21 mouse cellular contexts compared by ENCODE assay signal in genomic region chr6:131272311-131272710, GRCm38 (mm10). TPM values are rescaled to one million over a fixed set of nuclear protein-coding genes. Genes with fewer than 3 reads are reported as not detected.
"Had no signal": no experiment of that assay in that cellular context is flagged by ENCODE, and none has a peak within 500 bp of the region (broad histone marks: within the 10 kb centered on the region; RNA-seq: fewer than 3 reads in every experiment).

No protein-coding gene starts in this region.

- H3K9ac ChIP-seq: liver, embryonic 13.5 days; liver, embryonic 15.5 days; liver, postnatal 0 days; lung, embryonic 15.5 days; midbrain, embryonic 13.5 days; midbrain, embryonic 15.5 days; neural tube, embryonic 12.5 days; stomach, embryonic 15.5 days had no signal

- H3K27ac ChIP-seq: liver, embryonic 13.5 days; liver, embryonic 15.5 days; lung, embryonic 15.5 days; macrophage; midbrain, embryonic 13.5 days; midbrain, embryonic 15.5 days; neural tube, embryonic 12.5 days; stomach, embryonic 15.5 days; stomach, postnatal 0 days had no signal

- H3K36me3 ChIP-seq: liver, embryonic 15.5 days; lung, embryonic 15.5 days; stomach, embryonic 15.5 days had no signal

- H3K4me3 ChIP-seq: liver, embryonic 13.5 days; liver, embryonic 15.5 days; lung, embryonic 15.5 days; megakaryocyte, embryonic 14.5 days; midbrain, embryonic 13.5 days; midbrain, embryonic 15.5 days; neural tube, embryonic 12.5 days; stomach, embryonic 15.5 days had no signal

- DNase-seq: liver, embryonic 13.5 days; liver, postnatal 0 days; lung, adult 2 months; lung, postnatal 14 days; lung, postnatal 36 days; right cerebral cortex, postnatal 14 days; thymus, adult 2 months; thymus, postnatal 25 days; thymus, postnatal 4 days had no signal

- ATAC-seq: liver, postnatal 0 days; midbrain, embryonic 13.5 days; midbrain, embryonic 15.5 days had no signal

- H3K27me3 ChIP-seq: liver, embryonic 13.5 days; liver, embryonic 15.5 days; lung, embryonic 15.5 days; megakaryocyte, embryonic 14.5 days; midbrain, embryonic 13.5 days; midbrain, embryonic 15.5 days; neural tube, embryonic 12.5 days; stomach, embryonic 15.5 days had no signal

- H3K4me2 ChIP-seq: liver, embryonic 13.5 days; liver, embryonic 15.5 days; lung, embryonic 15.5 days; midbrain, embryonic 11.5 days; midbrain, embryonic 13.5 days; midbrain, embryonic 15.5 days; neural tube, embryonic 12.5 days; stomach, embryonic 15.5 days had no signal

- H3K9me3 ChIP-seq: liver, embryonic 13.5 days; liver, embryonic 15.5 days; lung, embryonic 15.5 days; megakaryocyte, embryonic 14.5 days; midbrain, embryonic 13.5 days; midbrain, embryonic 15.5 days; neural tube, embryonic 12.5 days; stomach, embryonic 15.5 days had no signal

- H3K4me1 ChIP-seq: lung, embryonic 15.5 days; midbrain, embryonic 13.5 days; midbrain, embryonic 15.5 days; neural tube, embryonic 12.5 days; stomach, embryonic 15.5 days had no signal

RNA-seq across cellular contexts. Expression of gene Klra2, which starts 25.1 kb away (rescaled TPM):
- polyA plus RNA-seq: midbrain, embryonic 11.5 days; midbrain, embryonic 13.5 days; midbrain, embryonic 15.5 days; midbrain, postnatal 0 days; neural tube, embryonic 12.5 days; testis, adult 2 months had no signal
